Mouse (Mus musculus) left cerebral cortex, adult 9 months (tissue): ENCODE results near the gene Maml3.

ENCODE experiments used
- DNase-seq, 2 experiments: peaks; one replicate each; pipeline ENCODE4 v3.0.0; 2022; ENCODE audit warnings: low spot score in 2 of 2

Gene Maml3

DNA sequence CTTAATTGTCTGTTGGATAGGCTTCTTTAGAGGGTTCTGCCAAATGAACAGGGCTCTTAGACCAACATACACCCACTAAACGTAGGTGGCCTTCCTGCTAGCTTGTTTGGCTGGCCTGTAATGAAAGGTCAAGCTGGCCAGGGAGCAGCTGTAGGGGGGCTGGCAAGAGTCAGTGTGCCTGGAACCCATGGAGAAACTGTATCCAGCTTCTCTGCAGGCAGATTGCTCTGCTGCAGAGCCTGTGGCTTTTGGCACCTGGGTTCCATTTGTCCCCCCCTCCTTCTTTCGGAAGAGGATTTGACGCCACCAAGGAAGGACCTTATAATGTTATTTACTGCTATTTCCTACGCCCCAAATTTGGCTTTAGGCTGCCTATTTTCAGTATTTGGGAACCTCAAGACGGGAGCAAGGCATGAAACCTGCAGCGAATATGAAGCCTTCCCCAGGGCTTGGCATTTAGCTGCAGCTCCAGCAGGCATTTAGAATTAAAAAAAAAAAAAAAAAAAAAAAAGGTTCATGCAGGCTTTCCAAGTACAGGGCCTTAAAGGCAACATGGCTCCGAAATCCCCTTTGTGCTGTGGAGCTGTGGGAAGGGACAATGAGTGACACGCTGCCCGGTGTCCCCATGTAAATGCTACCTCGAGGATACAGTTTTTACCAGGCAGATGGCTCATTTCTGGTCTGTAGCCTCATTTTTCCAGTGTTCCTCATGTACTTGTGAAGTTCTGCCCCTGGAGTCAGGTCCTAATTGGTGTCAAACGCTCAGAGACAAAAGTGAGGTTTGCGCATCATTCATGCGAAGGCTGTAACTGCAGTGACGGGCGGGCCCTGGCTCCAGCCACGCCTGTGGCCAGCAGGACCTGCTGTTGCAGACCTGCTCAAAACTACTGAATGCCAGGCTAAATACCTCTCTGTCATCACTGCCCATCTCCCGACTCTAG, 356.2 kb downstream of the Maml3 start:
- no peak for DNase-seq

DNA sequence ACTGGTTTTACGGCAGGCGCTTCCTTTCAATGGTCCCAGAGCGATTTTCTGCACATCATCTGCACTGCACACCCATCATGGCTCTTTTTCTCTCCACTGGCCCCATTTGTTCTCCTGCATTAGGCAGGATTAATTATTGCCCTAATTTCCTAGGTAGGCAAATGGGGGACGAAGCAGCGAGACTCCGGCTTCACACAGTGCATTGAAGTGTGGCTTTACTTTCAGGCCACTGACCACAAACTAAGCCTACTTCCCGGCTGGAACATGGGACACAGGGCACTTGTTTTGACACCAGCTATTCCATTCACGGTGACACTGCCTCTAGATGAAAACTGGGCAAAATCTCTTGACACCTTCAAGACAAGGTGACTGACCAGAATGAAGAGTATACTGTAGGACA, 358.1 kb downstream of the Maml3 start:
- no peak for DNase-seq

DNA sequence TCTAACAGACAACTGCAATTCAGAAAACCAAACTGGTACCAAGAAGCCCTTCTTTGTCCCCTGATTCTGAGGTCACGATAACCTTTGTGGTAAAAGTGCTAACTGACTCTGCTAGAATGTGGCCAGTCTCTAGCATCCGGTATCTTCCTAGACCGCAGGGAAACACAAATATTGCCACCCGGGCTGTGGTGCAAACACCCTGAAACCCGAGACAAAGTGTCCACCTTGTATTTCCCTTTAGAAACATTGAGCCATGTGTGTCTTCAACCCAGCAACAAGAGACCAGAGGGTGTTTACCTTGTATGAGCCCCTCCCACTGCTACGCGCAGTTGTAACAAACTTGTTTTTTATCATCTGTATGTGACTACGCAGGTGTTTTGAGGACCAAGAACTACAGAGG, 359.7 kb downstream of the Maml3 start:
- DNase-seq, result no peak

DNA sequence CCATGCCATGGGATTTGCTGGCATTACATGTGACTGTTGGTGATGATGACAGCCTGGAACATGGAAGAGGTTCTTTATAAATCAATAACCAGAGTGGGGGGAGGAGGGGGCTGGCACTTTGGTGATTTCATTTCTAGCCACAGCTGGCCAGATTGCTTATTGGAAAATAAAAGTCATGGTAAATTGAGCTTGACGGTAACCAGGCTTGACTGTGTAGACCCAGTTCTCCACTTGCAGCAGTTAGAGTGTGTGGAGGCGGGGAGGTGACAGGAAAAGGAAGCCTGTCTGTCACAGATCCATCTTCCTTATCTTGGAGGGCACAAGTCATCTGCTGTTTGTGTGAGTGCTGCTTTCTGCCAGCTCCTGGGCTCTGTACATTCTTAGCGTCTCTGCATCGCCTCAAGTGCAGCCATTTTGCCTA, 360.5 kb downstream of the Maml3 start:
- DNase-seq, result no peak

DNA sequence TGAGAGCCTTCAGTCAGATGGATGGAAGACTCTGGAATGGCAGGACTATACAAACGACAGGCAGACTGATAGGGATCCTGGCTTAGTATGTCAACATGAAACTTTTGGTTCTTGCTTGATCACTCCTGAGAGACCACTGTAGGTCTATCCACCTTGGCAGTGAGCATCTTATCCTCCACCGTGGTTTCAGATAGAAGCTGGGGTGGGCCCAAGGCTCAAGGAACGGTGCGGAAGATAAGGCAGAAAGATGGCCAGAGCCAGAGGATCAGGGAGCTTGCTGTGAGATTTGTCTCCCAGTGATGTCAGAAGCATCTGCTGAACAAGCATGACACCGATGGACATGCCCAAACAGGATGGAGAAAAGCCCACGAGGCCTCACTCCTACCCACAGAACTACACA, 362.5 kb downstream of the Maml3 start:
- DNase-seq, result no peak

DNA sequence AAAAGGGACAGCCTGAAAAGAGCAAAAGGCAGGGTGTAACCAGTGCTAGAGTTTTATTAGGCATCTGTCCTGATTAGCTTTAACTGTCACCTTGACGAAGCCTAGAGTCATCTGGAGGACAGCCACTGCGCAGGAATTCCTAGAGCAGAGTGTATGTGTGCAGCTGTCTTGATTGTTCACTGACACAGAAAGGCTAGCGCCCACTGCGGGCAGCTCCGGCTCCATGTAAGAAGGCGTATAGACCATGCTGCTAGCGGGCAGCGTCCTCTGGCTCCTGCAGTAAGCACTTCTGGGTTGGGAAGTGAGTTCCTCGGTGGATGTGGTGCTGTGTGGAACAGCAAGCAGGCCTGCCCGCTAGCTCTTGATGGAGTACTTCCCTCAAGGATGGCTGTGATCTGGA, 363.1 kb downstream of the Maml3 start:
- DNase-seq, result no peak

DNA sequence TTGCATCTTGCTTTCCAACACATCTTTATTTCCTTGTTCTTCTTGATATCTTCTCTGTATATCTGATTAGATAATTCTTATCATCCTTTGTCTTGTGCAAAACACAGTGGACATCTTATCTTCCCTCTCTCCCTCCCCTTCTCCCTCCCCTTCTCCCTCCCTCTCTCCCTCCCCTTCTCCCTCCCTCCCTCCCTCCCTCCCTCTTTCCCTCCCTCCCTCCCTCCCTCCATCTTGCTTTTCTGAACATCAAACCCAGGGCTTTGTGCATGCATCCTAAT, 365.1 kb downstream of the Maml3 start:
- no peak for DNase-seq

DNA sequence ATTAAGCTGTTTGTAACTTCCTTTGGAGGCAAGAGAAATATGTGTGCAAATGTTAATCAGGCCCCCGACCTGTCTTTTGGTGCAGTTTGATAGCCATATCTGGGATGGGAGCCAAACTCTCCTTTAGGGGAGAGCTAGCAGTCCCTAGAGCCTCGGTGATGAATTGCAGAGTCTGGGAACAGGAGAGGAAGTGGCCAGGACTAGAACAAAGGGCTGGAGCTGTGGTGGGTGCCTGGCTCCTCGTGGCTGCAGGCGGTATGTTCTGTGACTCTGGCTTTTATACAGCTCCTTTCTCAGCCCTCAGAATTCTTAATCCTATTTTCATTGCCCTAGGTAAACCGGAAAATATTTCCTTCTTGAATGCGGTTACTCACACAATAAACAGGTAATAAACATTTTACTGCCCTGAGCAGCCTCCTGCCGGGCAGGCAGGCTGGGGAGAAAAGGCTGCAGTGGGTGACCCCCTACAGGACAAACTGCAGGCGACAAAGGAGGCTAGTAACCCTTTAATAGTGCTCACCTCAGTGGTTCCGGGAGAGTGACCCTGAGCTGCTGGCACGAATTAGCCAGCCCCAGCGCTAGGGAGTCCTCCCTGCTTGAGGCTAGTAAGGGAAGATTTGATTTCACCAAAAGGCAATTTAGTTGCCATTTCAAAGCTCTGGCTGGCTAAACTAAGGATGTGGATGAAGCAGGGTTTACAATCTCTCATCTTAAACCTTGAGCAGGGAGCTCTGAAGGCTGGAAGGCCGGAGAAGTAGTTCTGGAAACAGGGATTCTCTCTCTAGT, 365.6 kb downstream of the Maml3 start:
- no peak for DNase-seq

DNA sequence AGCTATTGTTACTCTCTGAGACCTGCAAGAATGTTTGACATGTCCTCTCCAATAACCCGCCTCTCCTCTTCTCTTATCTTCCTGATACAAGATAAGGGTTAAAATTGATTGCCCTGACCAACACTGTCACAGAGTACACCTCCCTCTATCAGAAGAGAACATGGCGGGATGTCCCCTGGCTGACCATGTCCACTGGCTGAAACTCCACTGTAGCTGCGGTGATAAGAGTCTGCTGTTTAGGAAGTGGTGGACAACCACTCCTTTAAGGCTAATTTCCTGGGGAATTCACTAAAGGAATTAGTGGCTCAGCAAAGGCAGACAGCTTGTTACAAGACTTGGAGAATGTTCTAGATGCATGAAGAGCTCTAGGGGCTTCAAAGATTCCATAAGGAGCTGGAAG, 371.2 kb downstream of the Maml3 start:
- DNase-seq, result no peak

DNA sequence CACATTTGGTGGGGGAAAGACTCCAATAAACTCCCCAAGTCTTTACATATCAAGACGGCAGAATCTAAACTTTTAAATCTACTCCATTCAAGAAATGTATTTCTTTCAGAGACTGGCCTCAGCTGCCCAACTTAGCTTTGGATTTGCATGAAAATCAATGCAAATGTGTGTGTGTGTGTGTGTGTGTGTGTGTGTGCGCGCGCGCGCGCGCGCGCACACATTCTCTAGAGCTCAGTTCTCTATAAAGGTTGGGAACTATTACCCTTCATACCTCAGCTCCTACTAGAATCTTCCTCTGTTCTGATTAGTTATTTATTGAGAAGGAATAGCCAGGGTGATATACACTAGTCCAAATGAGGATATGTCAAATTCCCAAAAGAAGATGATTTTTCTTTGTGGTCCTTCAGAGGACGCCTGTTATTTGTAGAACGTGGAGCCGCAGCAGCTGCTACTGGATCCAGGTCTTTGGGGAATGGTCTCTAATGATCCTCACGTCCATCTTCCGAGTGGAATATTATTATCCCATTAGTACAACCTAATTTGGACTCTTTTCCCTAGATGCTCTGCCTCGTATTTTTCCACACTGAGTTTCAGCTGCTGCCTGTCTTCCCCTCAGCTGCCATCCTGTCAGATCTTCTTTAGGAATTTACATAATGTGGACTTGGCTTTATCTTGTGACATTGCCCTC, 372.8 kb downstream of the Maml3 start:
- no peak for DNase-seq

DNA sequence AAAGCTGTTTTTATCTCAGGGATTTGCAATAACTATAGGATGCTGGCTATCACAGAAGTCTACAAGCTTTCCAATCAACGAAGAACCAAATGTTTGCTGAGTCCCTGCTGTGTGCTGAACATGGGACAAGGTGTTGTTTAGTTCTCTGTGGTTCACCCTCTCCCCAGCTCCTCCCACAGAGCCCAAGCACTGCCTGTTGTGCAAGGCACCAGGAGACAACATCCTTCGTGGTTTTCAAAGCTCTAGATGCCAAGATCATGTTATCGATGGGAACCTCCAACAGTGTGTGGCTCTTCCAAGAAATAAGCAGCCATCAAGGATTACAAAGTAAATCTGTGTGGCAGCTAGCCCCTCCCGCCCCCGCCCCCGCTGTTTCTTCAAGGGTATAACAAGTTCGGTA, 374.2 kb downstream of the Maml3 start:
- no peak for DNase-seq

DNA sequence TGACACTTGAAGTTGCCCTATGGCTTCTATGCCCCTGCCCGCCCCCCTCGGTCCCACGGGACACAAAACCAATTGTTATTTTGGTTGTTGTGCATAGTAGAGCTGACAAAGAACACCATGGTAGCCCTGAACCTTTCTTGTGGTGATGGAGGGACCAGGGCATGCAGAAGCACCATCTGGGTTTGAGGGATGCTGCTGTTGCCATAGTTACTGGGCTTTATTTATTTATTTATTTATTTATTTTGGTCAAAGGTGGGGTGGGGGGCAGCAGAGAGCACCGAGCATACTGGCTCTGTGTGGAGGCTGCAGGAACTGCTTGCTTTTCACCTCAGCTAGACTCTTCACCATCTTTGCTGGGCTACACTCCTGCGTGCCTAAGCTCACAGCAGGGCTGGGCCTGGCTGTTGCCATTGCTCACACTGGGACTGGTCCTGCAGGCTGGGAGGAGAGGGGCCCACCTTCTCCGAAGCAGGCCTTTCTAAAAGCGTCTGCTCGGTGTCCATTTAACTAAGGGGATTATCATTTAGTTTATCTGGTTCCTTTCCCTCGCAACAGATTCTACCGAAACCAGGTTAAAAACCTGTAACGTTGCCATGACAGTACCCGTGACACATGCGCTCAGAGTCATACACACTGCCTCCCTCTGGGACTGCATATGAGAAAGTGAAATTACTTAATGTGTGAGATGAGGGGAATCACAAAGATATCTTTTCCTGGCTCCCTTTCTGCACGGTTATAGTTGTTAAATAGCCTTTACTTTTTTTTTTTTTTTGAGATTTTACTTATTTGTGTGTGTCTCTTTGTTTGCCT, 375.6 kb downstream of the Maml3 start:
- DNase-seq, result no peak

DNA sequence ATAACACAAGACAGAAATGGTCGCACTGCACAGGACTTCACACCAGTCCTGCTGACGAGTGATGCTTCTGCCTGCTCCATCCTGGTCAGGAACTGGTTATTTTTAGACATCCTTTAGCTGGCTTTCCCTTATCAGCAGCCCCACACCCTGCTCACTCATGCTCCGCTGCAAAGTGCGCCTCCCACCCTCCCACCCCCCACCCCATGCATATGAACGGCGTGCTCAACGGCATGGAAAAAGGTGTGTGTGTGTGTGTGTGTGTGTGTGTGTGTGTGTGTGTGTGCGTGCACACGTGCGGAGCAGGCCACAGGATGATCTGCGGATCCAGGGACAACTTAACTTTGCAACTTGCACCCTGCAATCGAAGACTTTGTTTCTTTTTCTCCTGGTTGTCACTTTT, 376.4 kb downstream of the Maml3 start:
- no peak for DNase-seq

DNA sequence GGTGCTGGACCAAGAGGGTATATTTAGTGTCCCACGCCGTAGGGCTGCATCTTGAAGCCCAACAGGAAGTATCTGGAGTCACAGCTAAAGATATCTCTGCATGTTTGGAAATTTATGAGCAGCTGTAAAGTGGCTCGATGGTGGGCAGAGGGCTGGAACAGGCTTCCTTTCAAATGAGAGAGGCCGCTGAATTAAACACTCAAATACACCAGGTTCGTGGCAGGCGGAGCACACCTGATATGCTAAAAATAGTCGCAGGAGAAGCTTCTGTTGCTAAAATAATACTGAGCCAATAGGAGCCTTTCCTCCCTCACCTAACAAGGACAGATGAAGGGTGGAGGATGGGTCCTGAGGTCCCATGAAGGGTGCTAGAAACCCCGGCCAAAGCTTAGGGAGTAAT, 376.9 kb downstream of the Maml3 start:
- DNase-seq, result peak in 1 of 2 experiments; percentile 46

DNA sequence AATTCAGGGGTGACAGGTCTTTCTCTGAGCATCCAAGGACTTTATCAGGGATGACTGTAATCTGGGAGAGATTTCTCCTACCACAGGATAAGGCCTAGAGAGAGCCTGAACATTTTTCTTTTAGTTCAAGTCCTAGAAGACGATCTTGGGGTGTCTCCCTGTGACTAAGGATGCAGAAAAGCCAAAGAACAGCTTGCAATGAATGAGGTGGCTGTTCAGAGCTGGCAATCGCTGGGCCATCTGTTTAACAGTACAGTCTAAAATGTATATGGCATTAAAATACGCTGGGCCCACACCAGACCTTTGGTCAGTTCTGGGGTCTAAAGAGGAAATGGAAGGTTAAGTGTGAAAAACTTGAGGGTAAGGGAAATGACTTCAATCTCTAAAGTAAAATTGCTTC, 377.4 kb downstream of the Maml3 start:
- DNase-seq, result no peak

DNA sequence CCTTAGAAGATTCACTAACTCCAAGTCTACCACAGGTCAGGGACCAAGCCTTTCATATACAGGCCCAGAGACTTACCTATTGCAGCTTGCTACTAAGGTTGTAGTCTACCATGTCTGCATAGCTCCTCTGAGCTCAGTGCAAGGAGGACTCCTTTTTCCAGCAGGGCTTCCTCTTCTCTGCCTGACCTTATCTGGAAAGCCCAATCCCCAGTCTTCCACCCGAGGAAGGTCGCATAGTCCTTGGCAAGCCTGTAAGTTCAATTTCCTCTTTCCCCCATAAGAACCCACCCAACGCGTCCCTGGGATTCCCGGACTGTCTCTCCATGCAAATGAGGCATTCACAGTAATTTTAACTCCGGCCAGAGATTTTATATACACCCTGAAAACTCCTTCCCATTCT, 378.6 kb downstream of the Maml3 start:
- DNase-seq, result no peak

DNA sequence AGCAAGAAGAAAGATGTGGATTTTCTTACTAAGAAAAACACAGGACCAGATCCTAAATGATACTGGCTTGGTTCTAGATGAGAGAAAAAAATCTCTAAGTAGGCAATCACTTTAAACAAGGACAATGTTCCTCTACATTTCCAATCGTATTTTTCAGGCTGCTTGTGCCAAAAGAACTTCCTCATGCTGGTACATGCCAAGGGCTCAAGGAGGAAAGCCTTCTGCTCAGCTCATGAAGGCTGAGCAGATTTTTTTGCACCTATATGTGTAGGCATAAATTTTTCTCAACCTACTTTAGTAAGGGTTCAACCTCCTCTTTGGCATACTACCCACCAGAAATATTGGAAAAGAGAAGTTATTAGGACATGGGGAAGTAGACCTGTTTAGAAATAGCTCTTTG, 384.9 kb downstream of the Maml3 start:
- DNase-seq, result no peak

DNA sequence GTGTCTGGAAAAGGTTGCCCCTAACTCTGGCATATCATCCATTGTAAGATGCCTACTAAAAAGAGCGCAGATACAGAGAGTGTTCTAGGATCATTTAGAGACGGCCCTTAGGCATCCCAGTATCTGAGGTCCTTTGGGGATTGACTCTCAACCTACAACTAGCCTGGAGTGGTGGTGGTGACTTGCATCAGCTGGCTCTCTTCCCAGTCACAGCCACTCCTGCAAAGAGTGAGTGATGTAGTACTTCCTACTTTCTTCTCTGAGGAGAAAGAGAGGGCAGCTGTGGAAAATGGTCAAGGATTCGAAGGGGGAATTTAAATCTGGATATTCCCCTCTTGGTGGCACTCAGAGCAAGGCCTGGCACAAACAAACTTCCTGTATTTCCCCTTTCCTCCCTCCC, 385.5 kb downstream of the Maml3 start:
- no peak for DNase-seq

DNA sequence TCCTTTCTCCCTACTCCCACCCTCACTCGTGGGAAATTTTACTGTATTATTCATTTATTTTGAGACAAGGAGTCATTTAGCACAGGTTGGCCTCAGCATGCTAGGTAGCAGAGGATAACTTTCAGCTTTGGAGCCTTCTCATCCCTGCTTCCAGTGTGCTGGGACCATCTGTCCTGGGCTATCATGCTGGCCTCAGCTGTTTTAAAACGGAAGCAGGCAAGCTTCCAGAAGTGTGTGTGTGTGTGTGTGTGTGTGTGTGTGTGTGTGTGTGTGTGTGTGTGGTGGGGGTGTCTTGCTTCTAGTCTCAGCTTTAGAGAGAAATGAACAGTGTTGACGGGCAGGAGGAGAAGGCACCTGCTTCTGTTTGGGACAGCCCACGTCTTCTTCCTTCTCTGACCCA, 387.0 kb downstream of the Maml3 start:
- DNase-seq, result no peak

DNA sequence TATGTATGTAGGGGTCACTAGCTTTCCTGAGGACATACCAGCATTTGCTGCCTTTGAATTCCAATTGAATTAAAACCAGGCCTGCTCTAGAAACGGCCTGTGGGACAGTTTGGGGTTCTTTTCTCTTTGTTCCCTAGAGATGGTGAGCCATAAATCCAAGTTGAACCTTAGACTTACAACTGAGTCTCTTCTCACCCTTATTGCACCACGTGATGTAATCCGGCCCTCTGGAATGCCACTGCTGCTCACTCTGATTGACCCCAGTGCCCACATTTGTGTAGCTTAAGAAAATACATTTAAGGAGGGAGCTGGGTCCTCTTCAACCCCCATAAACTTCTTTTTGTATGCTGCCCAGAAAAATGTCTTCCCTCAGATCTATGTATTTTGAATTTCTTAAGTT, 387.4 kb downstream of the Maml3 start:
- no peak for DNase-seq

DNA sequence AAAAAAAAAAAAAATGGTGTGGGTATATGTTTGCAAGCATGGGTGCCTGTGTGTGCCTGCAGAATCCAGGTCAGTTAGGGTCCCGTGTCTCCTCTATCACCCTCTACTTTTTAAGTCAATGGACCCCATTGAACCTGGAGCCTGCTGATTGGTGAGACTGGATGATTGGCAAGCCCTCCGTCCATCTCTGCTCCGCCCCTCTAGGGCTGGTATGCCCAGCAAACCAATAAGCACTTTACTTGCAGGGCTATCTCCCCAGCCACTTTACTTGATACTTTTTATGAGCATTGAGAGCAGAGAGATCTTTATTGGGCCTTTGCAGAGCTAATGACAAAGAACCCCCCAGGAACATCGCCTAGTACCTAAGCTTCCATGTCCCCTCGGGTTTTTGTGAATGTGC, 390.4 kb downstream of the Maml3 start:
- DNase-seq, result no peak

DNA sequence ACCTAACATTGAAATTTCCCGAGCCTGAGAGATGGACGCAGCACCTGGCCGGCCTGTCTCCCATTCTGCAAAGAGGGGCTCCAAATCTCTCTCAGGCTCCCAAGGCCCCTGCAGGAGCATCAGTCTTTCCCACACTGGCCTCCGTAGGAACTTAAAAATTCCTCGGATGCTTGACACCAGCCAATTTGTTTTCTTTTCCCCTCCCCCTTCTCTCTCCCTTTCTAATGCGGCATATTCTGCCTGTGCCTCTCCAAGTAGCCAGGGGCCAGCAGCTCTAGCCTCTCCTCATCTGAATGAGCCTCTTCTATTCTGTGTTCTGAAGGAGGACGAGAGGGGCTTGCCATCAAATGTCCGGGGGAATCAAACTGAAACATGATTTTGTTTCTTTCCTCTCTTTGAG, 391.6 kb downstream of the Maml3 start:
- no peak for DNase-seq
